Mouse (Mus musculus) fat pad, adult 2 months (tissue): ENCODE data around the gene Slc31a1.

ENCODE experiments used
- DNase-seq: peaks from one replicate; pipeline ENCODE4 v3.0.0-alpha.2; 2011; ENCODE audit warnings: low read depth, low spot score; ENCODE audit errors: extremely low read depth

The Slc31a1 gene

GRCm38 (mm10) chr4:62360088-62360804, at the start of gene Slc31a1, which contains the start of gene Fkbp15:
Gene Slc31a1 (plus strand): TSS chr4:62360727.
Gene Fkbp15 (minus strand): TSS chr4:62360548.
- DNase-seq = peak; percentile 83

GRCm38 (mm10) chr4:62312821-62313220, 47.7 kb upstream of the Slc31a1 start:
- no peak for DNase-seq

DNA sequence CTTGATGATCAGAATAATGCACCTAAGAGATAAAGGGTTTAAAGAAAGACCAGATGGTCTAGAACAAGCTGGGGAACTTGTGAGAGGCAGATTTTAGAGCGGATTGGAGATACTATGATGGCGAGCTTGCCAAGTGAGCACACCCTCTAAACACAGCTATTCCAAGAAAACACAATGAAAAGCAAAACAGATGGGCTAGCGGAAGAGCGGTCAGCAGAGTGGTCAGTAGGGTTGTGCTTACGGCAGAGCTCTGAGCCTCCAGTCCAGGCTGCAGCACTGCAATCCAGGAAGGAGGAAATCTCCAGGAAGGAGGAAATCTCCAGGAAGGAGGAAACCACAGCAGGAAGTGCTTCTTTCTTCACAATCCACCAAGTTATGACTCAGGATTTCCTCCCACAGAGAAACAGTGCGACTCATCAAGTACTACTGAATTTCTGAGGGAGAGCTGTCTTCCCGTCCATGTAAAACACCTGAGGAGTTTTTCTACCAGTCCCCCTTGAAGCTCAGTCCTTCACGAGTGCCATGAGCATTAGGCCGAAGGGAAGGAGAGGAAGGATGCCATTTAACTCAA, 46.8 kb upstream of the Slc31a1 start:
- DNase-seq = no peak

GRCm38 (mm10) chr4:62314516-62314915, 46.0 kb upstream of the Slc31a1 start:
- DNase-seq = no peak

DNA sequence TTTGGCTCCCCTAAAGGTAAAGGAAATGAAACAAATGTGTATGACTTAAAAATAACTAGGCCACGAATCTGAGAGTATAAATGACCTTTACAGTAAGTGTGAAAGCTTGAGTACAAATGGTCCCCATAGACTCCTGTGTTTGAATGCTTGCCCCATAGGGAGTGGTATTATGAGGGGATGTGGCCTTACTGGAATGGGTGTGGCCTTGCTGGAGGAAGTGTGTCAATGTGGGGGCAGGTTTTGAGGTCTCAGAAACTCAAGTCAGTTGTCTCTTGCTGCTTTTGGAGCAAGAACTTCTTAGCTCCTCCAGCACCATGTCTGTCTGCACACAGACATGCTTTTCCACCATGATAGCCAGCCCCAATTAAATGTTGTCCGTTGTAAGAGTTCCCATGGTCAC, 44.1 kb upstream of the Slc31a1 start:
- no peak for DNase-seq

DNA sequence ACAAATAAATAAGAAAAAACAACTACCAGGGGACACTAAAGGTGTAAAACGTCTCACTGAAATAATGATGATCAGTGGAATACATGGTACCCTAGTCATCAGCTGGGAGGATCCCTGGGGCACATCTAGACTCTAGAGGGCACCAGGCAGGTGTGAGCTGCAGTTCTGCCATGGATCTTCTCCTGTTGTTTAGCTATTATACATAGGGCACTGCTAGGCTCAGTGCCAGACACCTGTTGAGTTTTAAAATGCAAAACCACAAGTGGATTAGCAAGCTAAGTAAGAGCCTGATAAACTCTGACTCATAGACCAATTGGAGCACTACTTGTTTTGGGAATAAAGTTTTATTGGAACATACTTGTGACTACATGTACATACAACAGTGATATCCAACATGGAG, 42.2 kb upstream of the Slc31a1 start:
- no peak for DNase-seq

DNA sequence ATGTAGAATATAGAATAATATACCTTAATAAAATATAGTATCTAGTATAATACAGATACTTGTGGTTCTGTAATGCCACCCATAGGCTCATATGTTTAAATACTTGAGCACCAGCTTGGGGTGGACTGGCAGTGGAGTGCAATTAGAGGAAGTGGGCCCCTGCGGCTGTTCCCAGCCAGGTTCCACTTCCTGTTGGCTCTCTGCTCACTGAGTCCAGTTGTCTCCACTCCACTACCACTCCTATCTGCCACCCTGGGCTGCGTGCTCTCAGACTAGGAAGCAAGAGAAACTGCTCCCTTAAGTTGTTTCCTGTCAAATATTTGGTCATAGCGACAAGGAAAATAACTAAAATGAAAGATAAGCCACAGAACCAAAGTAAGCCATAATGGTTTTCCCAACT, 37.8 kb upstream of the Slc31a1 start:
- DNase-seq = no peak

GRCm38 (mm10) chr4:62326111-62326510, 34.4 kb upstream of the Slc31a1 start:
- DNase-seq = peak; percentile 86

DNA sequence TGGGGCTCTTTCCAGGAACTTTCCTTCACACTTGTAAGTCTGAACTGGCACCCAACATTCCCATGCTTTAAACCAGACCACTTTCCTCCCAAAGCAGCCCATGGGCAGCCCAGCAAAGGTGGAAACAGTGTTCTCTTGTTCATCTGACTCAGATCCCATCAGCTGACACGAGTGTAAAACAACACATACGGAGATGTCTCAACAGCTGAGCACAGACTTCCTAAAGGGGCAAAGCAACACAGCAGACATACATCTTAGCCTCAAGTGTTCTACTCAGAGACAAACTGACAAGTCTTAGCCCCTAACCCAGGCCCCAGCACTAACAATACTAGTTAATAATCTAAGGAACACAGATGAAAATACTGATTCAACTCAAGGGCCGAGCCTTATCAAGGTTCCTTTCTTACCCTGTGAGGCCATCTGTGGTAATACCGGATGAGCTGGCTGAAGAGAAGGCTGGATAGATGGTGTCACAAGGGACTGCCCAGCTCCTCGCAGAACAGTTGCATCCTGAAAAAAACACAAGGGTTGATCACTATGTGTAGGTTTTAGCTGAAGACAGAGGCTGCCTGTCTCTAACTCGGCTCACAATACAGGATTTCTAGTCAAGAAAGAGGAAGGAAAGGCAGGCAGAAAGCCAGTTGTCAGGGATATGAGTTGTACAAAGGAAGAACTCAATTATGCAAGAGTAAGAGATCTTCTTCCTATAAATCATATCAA, 31.4 kb upstream of the Slc31a1 start:
- no peak for DNase-seq

GRCm38 (mm10) chr4:62331977-62332376, 28.6 kb upstream of the Slc31a1 start:
- no peak for DNase-seq

DNA sequence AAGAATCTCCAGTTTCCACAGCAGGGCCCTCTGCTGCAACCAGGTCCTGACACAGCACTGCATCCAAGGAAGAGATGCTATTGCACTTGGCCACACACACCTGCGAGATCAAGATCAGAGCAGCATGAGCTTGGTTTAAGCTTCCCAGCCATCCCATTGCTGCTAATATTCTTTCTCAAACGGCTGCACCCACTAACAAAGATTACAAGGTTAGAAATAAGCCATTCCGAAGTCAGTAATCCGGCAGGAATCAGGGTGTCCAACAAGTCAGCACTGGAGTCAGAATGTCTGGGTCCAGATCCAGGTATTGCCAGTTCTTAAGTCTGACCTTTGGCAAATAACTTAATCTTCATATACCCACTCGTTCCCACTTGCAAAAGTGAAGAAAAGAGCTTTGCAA, 22.0 kb upstream of the Slc31a1 start:
- DNase-seq = peak; percentile 66

DNA sequence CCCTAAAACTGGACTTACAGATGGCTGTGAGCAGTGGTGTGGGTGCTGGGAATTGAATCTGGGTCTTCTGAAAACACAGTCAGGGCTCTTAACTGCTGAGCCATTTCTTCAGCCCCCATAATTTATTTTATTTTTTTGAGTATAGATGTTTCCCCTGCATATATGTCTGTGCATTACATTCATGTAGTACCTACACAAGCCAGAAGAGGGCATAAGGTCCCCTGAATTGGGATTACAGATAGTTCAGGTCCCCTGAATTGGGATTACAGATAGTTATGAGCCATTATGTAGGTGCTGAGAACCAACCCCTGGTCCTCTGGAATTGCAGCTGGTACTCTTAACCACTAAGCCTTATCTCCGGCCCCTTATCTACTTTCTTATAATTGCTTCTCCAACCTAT, 16.5 kb upstream of the Slc31a1 start:
- DNase-seq = no peak

DNA sequence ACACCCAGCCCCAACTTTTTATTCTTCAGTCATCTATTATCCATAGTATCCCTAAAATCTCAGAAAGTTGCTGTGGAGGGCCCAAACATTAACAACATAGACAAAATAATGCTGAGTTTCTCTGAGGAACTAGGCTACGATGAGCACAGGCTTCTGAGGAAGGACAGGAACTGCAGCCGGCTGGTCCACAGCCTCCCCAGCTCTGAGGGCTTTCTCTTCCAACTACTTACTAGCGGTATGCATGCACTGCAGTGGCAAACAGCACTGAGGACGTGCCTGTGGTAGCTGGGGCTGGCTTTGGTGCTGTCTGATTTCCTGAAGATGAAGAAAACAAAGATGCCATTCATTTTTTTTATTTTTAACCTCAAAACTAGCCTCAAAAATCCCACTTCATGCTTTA, 14.7 kb upstream of the Slc31a1 start:
- DNase-seq = no peak

GRCm38 (mm10) chr4:62347605-62348328, 12.8 kb upstream of the Slc31a1 start:
- no peak for DNase-seq

GRCm38 (mm10) chr4:62348329-62348705, 12.2 kb upstream of the Slc31a1 start:
- no peak for DNase-seq

GRCm38 (mm10) chr4:62349371-62349770, 11.2 kb upstream of the Slc31a1 start:
- DNase-seq = peak; percentile 91

DNA sequence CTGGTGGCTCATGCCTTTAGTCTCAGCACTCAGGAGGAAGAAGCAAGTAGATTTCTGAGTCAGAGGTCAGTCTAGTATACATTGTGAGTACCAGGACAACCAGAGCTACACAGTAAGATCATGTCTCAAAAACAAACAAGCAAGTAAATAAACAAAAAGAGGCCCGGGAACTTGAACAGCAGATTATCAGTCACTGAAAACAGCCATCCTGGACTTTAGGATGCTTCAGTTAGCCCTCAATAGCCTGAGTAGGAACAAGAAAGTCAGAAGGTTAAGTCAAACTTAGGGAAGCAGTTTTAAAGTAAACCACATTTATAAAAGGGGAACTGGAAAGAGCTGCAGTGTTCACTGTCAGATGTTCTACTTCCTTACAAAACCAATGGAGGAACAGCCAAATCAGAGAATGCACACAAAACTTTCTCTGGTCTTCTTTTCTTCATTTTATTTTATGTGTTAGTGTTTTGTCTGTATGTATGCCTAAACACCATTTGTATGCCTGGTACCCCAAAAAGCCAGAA, 2.8 kb upstream of the Slc31a1 start:
- DNase-seq = no peak

GRCm38 (mm10) chr4:62359256-62359775, 1.2 kb upstream of the Slc31a1 start:
- DNase-seq = no peak

DNA sequence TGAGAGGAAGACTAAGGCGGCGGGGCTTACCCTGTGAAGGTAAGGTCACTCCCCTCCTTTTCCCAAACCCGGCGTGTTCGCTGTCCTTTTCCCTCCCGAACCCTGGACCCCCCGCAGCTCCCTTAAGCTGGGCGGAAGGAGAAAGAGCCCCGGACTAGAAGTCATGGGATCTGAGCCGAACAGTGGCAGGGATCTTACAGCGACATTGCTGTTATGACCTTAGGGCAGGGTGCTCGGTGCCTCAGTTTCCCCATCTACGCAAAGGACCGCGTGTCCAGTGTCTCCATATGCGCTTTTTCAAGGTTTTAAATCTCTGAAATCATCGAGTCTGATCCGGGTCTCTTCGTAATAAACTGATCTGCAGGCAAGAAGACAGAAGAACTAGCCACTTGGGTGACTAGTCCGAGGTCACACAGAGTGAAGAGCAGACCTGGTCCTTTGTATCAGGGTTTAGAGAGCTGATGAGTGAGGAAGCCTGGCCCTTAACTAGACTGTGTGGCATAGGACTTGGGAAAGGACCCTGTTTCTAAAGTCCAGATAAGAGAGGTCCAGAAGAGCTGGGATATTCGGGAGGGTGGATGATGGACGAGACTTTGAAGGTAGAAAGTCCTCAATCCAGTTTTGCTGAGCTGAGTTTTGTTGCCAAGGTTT, 403 bp downstream of the Slc31a1 start:
- no peak for DNase-seq

DNA sequence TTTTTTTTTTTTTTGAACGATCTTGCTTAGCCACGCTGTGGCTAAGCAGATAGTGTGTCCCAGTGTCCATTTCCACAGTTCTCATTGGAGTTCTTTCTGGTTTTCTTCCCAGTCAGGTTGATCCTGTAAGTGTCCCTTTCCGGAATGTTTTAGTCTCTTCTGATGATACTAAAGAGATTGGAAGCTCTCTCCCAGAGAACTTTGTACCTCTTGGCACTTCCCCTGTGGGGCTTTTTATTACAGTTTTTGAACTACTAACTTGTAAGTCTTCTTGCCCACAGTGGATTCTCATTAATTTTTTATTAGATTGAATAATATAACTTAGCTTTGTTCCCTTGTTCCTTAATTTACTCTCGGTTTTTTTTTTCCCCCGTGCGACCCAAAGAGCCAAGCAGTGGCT, 1.0 kb downstream of the Slc31a1 start:
- no peak for DNase-seq

DNA sequence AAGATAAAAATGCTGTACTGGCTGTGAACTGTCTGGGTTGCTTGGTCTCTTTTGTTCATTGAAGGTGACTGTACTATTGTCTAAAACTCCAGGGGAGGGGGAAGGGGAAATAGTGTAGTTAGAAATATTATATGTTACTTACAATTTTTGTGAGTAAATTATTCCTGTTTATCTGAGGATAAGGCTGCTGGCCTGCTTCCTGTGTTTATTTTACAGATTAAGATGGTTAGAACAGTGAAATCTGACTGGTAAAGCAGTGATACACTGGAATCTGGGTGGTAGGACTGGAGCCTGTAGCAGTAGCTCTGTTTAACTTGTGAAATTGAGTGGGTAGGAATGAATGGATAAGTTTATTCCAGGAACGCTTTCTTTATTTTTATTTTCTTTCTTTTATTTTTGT, 1.5 kb downstream of the Slc31a1 start:
- no peak for DNase-seq
